Mouse (Mus musculus) midbrain, embryonic 13.5 days (tissue): ENCODE data around the gene Arhgap18. TPM values are rescaled to one million over a fixed set of nuclear protein-coding genes. Genes with fewer than 3 reads are reported as not detected.

Experiments
- ATAC-seq: fragments of 200-750 bp; cut with Nextera tagmentation; 2 replicates; pipeline ENCODE4 v1.8.0; 2017; ENCODE audit warnings: mild to moderate bottlenecking, moderate TSS enrichment, moderate library complexity
- H3K27ac ChIP-seq: fragments of 300-500 bp; sonication (generic); 2 replicates; pipeline ENCODE4 v1.5.1; 2015; ENCODE audit warnings: inconsistent platforms, mild to moderate bottlenecking, moderate library complexity
- H3K27me3 ChIP-seq: fragments of 300-500 bp; sonication (generic); 2 replicates; pipeline ENCODE4 v1.6.1; 2015; ENCODE audit warnings: mild to moderate bottlenecking, inconsistent platforms
- H3K36me3 ChIP-seq: fragments of 300-500 bp; sonication (generic); 2 replicates; pipeline ENCODE4 v1.6.1; 2015; ENCODE audit warnings: mild to moderate bottlenecking, inconsistent platforms
- H3K4me1 ChIP-seq: fragments of 300-500 bp; sonication (generic); replicated peaks from 2 replicates; pipeline ENCODE4 v1.6.1; 2015; ENCODE audit warnings: inconsistent platforms
- H3K4me2 ChIP-seq: fragments of 300-500 bp; sonication (generic); replicated peaks from 2 replicates; pipeline ENCODE4 v1.6.1; 2015; ENCODE audit warnings: moderate library complexity, mild to moderate bottlenecking, inconsistent platforms
- H3K4me3 ChIP-seq: fragments of 300-500 bp; sonication (generic); replicated peaks from 2 replicates; pipeline ENCODE4 v1.5.1; 2015; ENCODE audit warnings: mild to moderate bottlenecking, inconsistent platforms
- H3K9ac ChIP-seq: fragments of 300-500 bp; sonication (generic); replicated peaks from 2 replicates; pipeline ENCODE4 v1.6.1; 2015; ENCODE audit warnings: mild to moderate bottlenecking, inconsistent platforms
- H3K9me3 ChIP-seq: fragments of 300-500 bp; sonication (generic); 2 replicates; pipeline ENCODE4 v1.6.1; 2016; ENCODE audit warnings: mild to moderate bottlenecking, inconsistent platforms
- WGBS: fragments of 180-500 bp; shearing (Covaris S2); methylation state at CpG from one replicate; pipeline ENCODE4 v1.1.7; 2015; 5-methylcytosine and 5-hydroxymethylcytosine counted together
- polyA plus RNA-seq: library from polyadenylated mRNA; unstranded; fragments of >200 nt; fragmentation: Nextera tagmentation; extraction: Ambion mirVana; gene quantifications from 2 replicates; pipeline ENCODE4 v1.2.1, GENCODE M21; 2015

Gene Arhgap18
- polyA plus RNA-seq, 1 experiment from 2014 or later, result 17.3 TPM

- H3K9me3 ChIP-seq, result no peaks in the 10 kb centered on the region
- no peak overlapping the region for H3K4me2 ChIP-seq
- H3K27me3 ChIP-seq, result no peaks in the 10 kb centered on the region
- H3K4me3 ChIP-seq, result no peak overlapping the region
- H3K4me1 ChIP-seq, result no peaks in the 10 kb centered on the region
- no peak for ATAC-seq
- 94% methylated on average over 8 of the region's 8 CpGs for WGBS
- no peak overlapping the region for H3K9ac ChIP-seq
- H3K27ac ChIP-seq, result no peak overlapping the region
- no peaks in the 10 kb centered on the region for H3K36me3 ChIP-seq
Observed at GRCm38 (mm10) chr10:26815646-26816045, 62.4 kb downstream of the Arhgap18 start.

- no peak overlapping the region for H3K27ac ChIP-seq
- H3K9ac ChIP-seq, result no peak overlapping the region
- peaks cover 23% of the 10 kb centered on the region for H3K4me1 ChIP-seq
- no peak for ATAC-seq
- no peaks in the 10 kb centered on the region for H3K36me3 ChIP-seq
- no peak overlapping the region for H3K4me3 ChIP-seq
- H3K27me3 ChIP-seq, result no peaks in the 10 kb centered on the region
- H3K4me2 ChIP-seq, result no peak overlapping the region
- H3K9me3 ChIP-seq, result no peaks in the 10 kb centered on the region
Observed at GRCm38 (mm10) chr10:26820326-26820725, 67.1 kb downstream of the Arhgap18 start.

- Histone ChIP-seq H3K27me3 (no peaks in the 10 kb centered on the region), H3K4me1 (peaks cover 29% of the 10 kb centered on the region), H3K36me3 (no peaks in the 10 kb centered on the region), H3K4me3 (no peak overlapping the region), H3K4me2 (no peak overlapping the region), H3K9me3 (no peaks in the 10 kb centered on the region), H3K27ac (no peak overlapping the region), H3K9ac (no peak overlapping the region)
- no peak for ATAC-seq
- WGBS, result 81% methylated on average over 1 of the region's 1 CpGs
Observed at GRCm38 (mm10) chr10:26820936-26821335, 67.7 kb downstream of the Arhgap18 start.

DNA sequence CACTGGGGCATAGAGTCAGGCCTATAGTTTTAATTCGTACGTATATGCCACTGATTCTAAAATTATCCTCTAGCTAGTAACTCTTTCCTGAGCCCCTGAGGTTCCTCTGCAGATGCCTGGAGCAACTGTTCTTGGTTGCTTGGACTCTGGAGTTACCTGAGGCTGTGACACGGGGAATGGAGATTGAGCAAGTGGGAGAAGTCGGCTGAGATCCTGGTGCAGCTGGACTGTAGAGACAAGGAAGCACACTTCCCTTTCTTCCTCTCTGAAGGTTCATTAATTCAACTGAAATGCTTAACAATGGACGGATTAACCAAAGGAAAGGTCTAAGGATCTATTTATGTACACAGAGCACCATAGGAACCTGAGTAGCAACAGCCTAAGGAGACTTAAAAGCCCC is 70.8 kb downstream of the Arhgap18 start:
- H3K27ac ChIP-seq, result no peak overlapping the region
- no peaks in the 10 kb centered on the region for H3K27me3 ChIP-seq
- peaks cover 55% of the 10 kb centered on the region for H3K4me1 ChIP-seq
- H3K9me3 ChIP-seq, result no peaks in the 10 kb centered on the region
- no peaks in the 10 kb centered on the region for H3K36me3 ChIP-seq
- 31% methylated on average over 5 of the region's 5 CpGs for WGBS
- no peak overlapping the region for H3K4me3 ChIP-seq
- no peak for ATAC-seq
- H3K4me2 ChIP-seq, result no peak overlapping the region
- no peak overlapping the region for H3K9ac ChIP-seq

DNA sequence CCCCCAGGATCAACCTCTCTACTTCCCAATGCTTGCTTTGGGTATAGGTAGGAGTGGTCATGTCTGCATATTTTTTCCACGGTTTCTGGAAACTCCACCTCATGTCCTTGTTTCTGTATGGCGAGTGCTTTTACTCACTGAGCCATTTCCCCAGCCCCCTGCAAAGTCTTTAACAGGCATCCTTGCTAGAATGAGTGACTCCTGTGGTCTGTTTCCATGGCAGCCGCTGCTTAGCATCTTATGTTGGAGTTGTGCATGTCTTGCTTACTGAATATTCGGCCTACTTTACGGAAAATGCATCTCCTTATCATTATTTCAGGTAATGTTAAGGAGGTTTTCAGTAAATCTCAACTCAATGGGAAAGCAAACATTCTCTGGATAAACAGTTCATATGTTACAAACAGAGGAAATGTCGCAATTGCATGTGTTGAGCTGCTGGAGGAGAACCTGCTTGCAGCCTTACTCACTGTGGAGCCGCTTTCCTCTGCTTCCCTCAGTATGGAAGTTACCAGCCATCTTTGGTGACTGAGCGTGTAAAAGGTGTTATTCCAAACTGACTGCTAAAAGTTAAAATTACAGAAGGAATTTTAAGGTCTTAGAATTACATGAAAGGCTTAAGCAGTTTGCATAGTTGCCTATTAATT is 72.1 kb downstream of the Arhgap18 start:
- Histone ChIP-seq H3K4me1 (peaks cover 55% of the 10 kb centered on the region), H3K4me2 (no peak overlapping the region), H3K27ac (peak overlapping the region; percentile 48; the same call in 1 of the 2 replicates), H3K9ac (no peak overlapping the region), H3K36me3 (no peaks in the 10 kb centered on the region), H3K9me3 (no peaks in the 10 kb centered on the region), H3K27me3 (no peaks in the 10 kb centered on the region), H3K4me3 (no peak overlapping the region)
- 60% methylated on average over 8 of the region's 8 CpGs for WGBS
- 0 out of 2 replicates have a peak, but pooled peaks have one; percentile 29 for ATAC-seq

DNA sequence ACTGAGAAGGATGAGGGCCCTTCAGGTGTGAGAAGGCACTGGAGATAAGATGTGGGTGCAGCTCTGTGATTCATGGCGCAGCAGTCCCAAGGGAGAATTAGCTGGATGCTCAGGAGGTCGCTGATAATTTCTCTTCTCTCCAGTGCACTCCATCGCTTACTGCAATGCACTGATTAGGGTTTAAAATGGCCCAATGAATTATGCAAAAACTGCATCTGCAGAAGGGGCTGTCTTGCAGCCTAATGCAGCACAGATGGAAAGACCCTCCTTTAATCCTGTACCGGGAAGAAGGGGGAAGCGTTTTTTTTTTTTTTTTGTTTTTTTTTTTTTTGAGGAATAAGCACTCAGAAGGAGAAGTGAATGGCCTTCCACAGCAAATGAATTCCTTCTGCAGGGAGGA is 74.1 kb downstream of the Arhgap18 start:
- 11% methylated on average over 5 of the region's 5 CpGs for WGBS
- peak overlapping the region; percentile 87 for H3K27ac ChIP-seq
- no peaks in the 10 kb centered on the region for H3K27me3 ChIP-seq
- H3K4me1 ChIP-seq, result peaks cover 51% of the 10 kb centered on the region
- H3K9ac ChIP-seq, result no peak overlapping the region
- peak; percentile 89 for ATAC-seq
- no peaks in the 10 kb centered on the region for H3K36me3 ChIP-seq
- H3K9me3 ChIP-seq, result no peaks in the 10 kb centered on the region
- H3K4me3 ChIP-seq, result no peak overlapping the region
- peak overlapping the region; percentile 12; the same call in 1 of the 2 replicates for H3K4me2 ChIP-seq

DNA sequence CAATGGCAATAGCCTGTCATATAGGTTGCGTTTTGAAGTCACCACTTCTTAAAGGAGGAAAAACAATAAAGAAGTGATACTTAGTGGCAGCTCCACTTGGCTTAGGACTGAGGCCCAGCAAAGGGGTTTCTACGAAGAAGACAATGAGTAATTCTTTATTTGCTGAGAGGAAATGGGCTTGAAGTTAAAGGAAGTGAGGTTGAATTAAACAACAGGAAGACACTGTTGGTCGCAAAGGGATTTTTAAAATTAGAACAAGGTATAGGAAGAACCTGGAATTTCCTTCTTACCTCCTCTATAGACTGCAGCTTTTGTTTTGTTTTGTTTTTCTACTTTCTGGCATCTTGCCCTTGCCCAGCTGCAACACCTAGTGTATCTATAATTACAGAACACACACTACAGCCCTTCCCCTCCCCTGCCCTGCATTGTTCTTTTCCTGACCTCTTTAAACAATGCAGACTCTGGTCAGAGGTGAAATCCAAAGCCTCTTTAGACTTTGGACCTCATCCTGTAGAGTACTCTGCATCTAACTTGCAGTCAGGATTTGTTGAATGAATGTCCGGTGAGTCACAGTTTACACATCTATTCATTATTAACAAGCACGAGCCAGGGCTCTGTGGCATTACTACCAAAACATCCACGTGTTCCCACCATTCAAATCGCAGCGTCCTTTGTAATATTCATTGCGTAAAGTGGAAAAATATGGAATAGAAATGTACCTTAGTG is 75.4 kb downstream of the Arhgap18 start:
- no peak overlapping the region for H3K4me3 ChIP-seq
- H3K9me3 ChIP-seq, result no peaks in the 10 kb centered on the region
- H3K4me1 ChIP-seq, result peaks cover 51% of the 10 kb centered on the region
- H3K27ac ChIP-seq, result peak overlapping the region; percentile 87
- no peak overlapping the region for H3K4me2 ChIP-seq
- no peaks in the 10 kb centered on the region for H3K27me3 ChIP-seq
- ATAC-seq, result 0 out of 2 replicates have a peak, but pooled peaks have one; percentile 9
- H3K9ac ChIP-seq, result no peak overlapping the region
- no peaks in the 10 kb centered on the region for H3K36me3 ChIP-seq
- 65% methylated on average over 9 of the region's 9 CpGs for WGBS

DNA sequence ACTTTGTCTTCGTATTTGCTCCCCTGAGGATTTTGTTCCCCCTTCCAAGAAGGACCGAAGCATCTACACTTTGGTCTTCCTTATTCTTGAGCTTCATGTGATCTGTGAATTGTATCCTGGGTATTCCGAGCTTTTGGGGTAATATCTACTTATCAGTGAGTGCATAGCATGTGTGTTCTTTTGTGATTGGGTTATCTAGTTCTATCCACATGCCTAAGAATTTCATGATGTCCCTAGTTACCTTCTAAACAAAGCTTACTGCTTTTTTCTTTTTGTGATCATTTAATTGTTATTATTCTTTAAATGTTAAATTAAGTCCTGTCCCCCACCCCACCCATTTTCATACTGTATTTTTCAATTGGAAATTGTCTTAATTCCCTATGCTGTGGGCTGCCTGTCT is 78.8 kb downstream of the Arhgap18 start:
- Histone ChIP-seq H3K27me3 (no peaks in the 10 kb centered on the region), H3K4me3 (no peak overlapping the region), H3K36me3 (no peaks in the 10 kb centered on the region), H3K27ac (no peak overlapping the region), H3K9me3 (no peaks in the 10 kb centered on the region), H3K9ac (no peak overlapping the region), H3K4me1 (peaks cover 22% of the 10 kb centered on the region), H3K4me2 (no peak overlapping the region)
- no peak for ATAC-seq
- WGBS, result 92% methylated on average over 3 of the region's 3 CpGs

- peaks cover 15% of the 10 kb centered on the region for H3K4me1 ChIP-seq
- H3K4me2 ChIP-seq, result no peak overlapping the region
- no peaks in the 10 kb centered on the region for H3K27me3 ChIP-seq
- ATAC-seq, result no peak
- 92% methylated on average over 3 of the region's 3 CpGs for WGBS
- no peak overlapping the region for H3K9ac ChIP-seq
- H3K4me3 ChIP-seq, result no peak overlapping the region
- no peaks in the 10 kb centered on the region for H3K36me3 ChIP-seq
- H3K9me3 ChIP-seq, result no peaks in the 10 kb centered on the region
- H3K27ac ChIP-seq, result no peak overlapping the region
Observed at GRCm38 (mm10) chr10:26832669-26833249, 79.5 kb downstream of the Arhgap18 start.

DNA sequence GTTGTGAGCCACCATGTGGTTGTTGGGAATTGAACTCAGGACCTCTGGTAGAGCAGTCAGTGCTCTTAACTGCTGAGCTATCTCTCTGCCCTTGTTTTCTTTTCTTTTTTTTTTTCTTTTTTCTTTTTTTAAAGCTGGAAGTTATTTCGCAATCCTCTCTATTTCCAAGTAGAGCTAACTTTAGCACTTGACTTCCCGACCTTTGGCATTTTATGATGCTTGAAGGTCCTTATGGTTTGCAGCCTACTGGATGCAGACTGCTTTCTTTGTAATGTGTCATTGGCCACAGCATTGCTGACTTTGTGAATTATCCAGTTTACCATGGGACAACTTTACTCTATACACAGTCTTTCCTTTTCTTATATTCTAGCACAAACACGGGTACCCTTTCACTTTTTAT is 80.2 kb downstream of the Arhgap18 start:
- H3K27ac ChIP-seq, result no peak overlapping the region
- no peaks in the 10 kb centered on the region for H3K36me3 ChIP-seq
- peaks cover 9% of the 10 kb centered on the region for H3K4me1 ChIP-seq
- H3K9ac ChIP-seq, result no peak overlapping the region
- WGBS, result 88% methylated on average over 3 of the region's 3 CpGs
- no peaks in the 10 kb centered on the region for H3K9me3 ChIP-seq
- no peak overlapping the region for H3K4me3 ChIP-seq
- no peak for ATAC-seq
- H3K27me3 ChIP-seq, result no peaks in the 10 kb centered on the region
- no peak overlapping the region for H3K4me2 ChIP-seq

DNA sequence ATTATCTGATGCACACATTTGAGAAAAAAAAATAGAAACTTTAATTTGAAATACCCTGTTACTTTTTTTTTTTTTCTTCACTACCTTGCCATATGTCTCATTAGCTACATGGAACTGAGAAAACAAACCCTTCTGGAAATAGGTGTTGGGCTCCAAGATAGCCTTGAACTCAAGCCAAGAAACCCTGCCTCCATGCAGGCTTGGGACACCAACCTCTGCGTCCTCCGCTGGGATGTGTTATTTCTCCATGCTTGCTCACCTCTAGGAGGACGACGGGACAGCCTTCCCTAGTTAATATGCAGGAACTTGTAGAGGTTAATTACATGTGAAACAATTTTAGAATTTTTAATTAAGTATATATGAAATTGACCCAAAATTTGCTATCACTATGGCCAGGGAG is 96.1 kb downstream of the Arhgap18 start:
- Histone ChIP-seq H3K4me1 (no peaks in the 10 kb centered on the region), H3K36me3 (no peaks in the 10 kb centered on the region), H3K9me3 (no peaks in the 10 kb centered on the region), H3K9ac (no peak overlapping the region), H3K27ac (no peak overlapping the region), H3K4me2 (no peak overlapping the region), H3K27me3 (no peaks in the 10 kb centered on the region), H3K4me3 (no peak overlapping the region)
- ATAC-seq, result no peak
- 88% methylated on average over 4 of the region's 4 CpGs for WGBS

DNA sequence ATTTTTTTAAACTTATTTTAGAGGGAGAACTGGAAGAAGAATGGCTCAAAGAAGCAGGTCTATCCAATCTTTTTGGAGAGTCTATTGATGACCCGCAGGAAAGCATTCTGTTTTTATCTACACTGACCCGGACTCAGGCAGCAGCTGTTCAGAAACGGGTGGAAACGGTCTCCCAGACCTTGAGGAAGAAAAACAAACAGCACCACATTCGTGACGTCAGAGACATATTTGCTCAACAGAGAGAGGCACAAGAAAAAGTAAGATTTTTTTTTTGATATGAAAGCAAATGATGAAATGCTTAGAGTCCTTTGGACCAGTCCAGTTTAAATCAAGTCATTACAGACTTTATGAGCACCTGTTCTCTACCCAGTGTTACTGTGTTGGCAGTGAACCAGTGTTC is 96.6 kb downstream of the Arhgap18 start:
- no peak overlapping the region for H3K9ac ChIP-seq
- 75% methylated on average over 6 of the region's 6 CpGs for WGBS
- ATAC-seq, result no peak
- no peak overlapping the region for H3K27ac ChIP-seq
- no peak overlapping the region for H3K4me3 ChIP-seq
- no peaks in the 10 kb centered on the region for H3K9me3 ChIP-seq
- H3K4me2 ChIP-seq, result no peak overlapping the region
- no peaks in the 10 kb centered on the region for H3K27me3 ChIP-seq
- H3K36me3 ChIP-seq, result no peaks in the 10 kb centered on the region
- H3K4me1 ChIP-seq, result no peaks in the 10 kb centered on the region
